Mouse (Mus musculus) CH12.LX (cell line): ENCODE results near the gene Ankrd35.

Source experiments
- CTCF ChIP-seq, 2 experiments: IDR thresholded peaks in 1 of 2; conservative IDR thresholded peaks in 1 of 2; 2 replicates each; pipeline ENCODE4 v1.5.1; 2011 to 2012; ENCODE audit warnings: low read depth in 2 of 2, low read length in 2 of 2, improper control_type of control experiment in 1 of 2, inconsistent platforms in 1 of 2, mild to moderate bottlenecking in 1 of 2, moderate library complexity in 1 of 2
- EP300 ChIP-seq: IDR thresholded peaks from 2 replicates; pipeline ENCODE4 v1.6.1; 2011; ENCODE audit warnings: low read length, improper control_type of control experiment
- HCFC1 ChIP-seq: IDR thresholded peaks from 2 replicates; pipeline ENCODE4 v1.6.1; 2012; ENCODE audit warnings: low read depth, mild to moderate bottlenecking, inconsistent platforms, low read length, improper control_type of control experiment
- KAT2A ChIP-seq: IDR thresholded peaks from 2 replicates; pipeline ENCODE4 v1.6.1; 2012; ENCODE audit warnings: low read length, improper control_type of control experiment, inconsistent platforms; ENCODE audit not compliant: insufficient replicate concordance
- MAX ChIP-seq: IDR thresholded peaks from 2 replicates; pipeline ENCODE4 v1.6.1; 2011; ENCODE audit warnings: low read length, improper control_type of control experiment
- MAZ ChIP-seq: IDR thresholded peaks from 2 replicates; pipeline ENCODE4 v1.6.1; 2012; ENCODE audit warnings: low read depth, mild to moderate bottlenecking, inconsistent platforms, low read length, improper control_type of control experiment, moderate library complexity
- NRF1 ChIP-seq: IDR thresholded peaks from 2 replicates; pipeline ENCODE4 v1.6.1; 2014; ENCODE audit warnings: low read depth, mild to moderate bottlenecking, inconsistent platforms, low read length, improper control_type of control experiment, moderate library complexity
- POLR2A ChIP-seq: IDR thresholded peaks from 2 replicates; pipeline ENCODE4 v1.6.1; 2011; ENCODE audit warnings: low read depth, mild to moderate bottlenecking, improper control_type of control experiment, low read length
- TBP ChIP-seq: conservative IDR thresholded peaks from 2 replicates; pipeline ENCODE4 v1.6.1; 2011; ENCODE audit warnings: low read depth, low read length, improper control_type of control experiment
- TCF12 ChIP-seq: IDR thresholded peaks from 2 replicates; pipeline ENCODE4 v1.6.1; 2014; ENCODE audit warnings: low read depth, mild to moderate bottlenecking, inconsistent platforms, low read length, improper control_type of control experiment
- USF2 ChIP-seq: conservative IDR thresholded peaks from 2 replicates; pipeline ENCODE4 v1.6.1; 2011; ENCODE audit warnings: low read depth, low read length, improper control_type of control experiment
- ZC3H11A ChIP-seq: IDR thresholded peaks from 2 replicates; pipeline ENCODE4 v1.6.1; 2012; ENCODE audit warnings: low read depth, mild to moderate bottlenecking, inconsistent platforms, low read length, improper control_type of control experiment

- peak; percentile 85 for TF ChIP-seq POLR2A
- peak in 1 of 2 experiments; percentile 43; a peak in 2 of 4 replicates for TF ChIP-seq CTCF (conservative IDR thresholded peaks at IDR 0.05 in 1 of 2, IDR thresholded peaks at IDR 0.05 in 1 of 2; ENCODE audit: low read depth in 2 of 2, low read length in 2 of 2)
- peak; percentile 76 for TF ChIP-seq HCFC1
- no peak for TF ChIP-seq EP300
- peak; percentile 75 for TF ChIP-seq TBP
- no peak for TF ChIP-seq USF2
- TF ChIP-seq ZC3H11A = no peak
- TF ChIP-seq MAZ = no peak
- peak; percentile 66 for TF ChIP-seq TCF12
- TF ChIP-seq NRF1 = peak; percentile 38; the same call in 1 of the 2 replicates
- no peak for TF ChIP-seq KAT2A
- peak; percentile 37; the same call in 1 of the 2 replicates for TF ChIP-seq MAX
Measured at GRCm38 (mm10) chr3:96634928-96635879, 34.7 kb upstream of the Ankrd35 start, which contains the start of the genes Pex11b and Gm42957.
